Mouse (Mus musculus): ENCODE results near the gene Zfp524. TPM values are rescaled to one million over a fixed set of nuclear protein-coding genes. Genes with fewer than 3 reads are reported as not detected.
"Not testable (repeated sequence)": the region's sequence is repeated elsewhere in the genome, so short reads cannot be mapped to it uniquely, and the experiment has no call there.

Gene Zfp524
- total RNA-seq (2021), result 10 to 100 TPM; 10.2 to 11.5 TPM
- long read RNA-seq, experiment 1, partial matches to known transcripts, result 0 of 5 reads
- long read RNA-seq, experiment 1, other reads (novel, unspliced or antisense), result 1 of 5 reads
- long read RNA-seq, experiment 2, transcript Zfp524-201 (2 exons, 1,142 nt), result major isoform, 7 of 10 reads
- long read RNA-seq, experiment 2, partial matches to known transcripts, result 3 of 10 reads
- long read RNA-seq, experiment 2, other reads (novel, unspliced or antisense), result 0 of 10 reads

DNA sequence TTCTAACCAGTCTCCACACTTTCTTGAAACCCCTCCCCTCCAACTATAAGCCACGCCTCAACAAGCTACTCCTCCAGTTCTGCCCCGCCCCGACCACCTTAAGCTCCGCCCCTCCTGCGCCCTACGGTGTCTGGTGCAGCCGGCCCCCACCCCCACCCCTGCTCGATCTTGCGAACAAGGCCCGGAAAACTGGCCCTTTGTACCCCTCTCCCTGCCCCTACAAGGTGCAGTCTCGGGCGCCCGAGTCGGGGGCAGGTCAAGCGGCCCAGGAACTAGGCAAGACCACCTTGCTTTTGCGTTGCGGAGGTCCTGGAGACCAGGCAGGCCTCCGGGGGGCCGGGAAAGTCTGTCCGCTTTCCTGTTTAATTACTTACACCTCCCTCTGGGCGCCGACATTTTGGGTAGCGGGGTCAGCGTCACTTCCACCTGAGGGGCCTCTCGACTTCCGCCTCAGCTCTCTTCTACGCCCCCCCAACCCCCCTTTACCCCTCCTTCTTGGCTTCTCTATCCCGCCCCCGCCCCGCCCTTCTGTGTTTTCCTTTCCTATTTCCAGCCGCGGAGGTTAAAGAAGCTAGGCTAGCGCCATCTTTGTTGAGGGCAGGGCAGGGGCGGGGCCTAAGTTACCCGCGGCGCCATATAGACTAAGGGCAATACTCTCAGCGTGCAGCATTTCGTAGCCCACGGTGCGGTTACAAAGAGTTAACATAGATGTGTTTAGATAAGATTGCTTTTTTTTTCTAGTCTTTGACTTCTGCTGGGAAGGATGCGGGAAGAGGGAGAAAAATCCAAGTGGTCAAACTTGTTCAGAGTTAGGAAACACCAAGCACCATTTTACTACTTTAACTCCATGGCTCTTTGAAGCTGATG, at the start of gene Zfp524, which contains the start of gene Fiz1:
Zfp524 (plus strand) TSS at position 165 of the 867 bp plus-strand sequence.
Fiz1 (minus strand) TSS at position 447 of the 867 bp plus-strand sequence.
- DNase-seq (ENCODE audit: low spot score in 2 of 2), result peak; percentile 96

DNA sequence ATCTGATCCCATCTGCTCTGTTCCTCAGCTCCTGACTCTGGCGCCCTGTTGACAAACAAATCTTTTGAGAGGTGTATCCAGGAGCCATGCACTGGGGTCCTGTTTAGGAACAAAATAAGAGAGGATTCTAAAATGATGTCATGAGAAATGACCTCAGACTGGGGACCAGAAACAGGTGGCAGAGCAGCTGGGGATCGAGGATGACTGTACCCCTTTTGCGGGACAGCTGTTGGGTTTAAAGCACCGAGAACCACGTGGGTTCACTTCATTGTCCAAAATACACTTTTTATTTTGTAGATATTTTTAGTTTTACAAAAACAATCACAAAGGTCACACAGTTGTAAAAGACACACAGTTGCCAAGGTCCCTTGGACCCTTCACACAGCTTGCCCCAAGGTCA, 49.2 kb upstream of the Zfp524 start:
- no peak for DNase-seq (ENCODE audit: low spot score in 2 of 2)

DNA sequence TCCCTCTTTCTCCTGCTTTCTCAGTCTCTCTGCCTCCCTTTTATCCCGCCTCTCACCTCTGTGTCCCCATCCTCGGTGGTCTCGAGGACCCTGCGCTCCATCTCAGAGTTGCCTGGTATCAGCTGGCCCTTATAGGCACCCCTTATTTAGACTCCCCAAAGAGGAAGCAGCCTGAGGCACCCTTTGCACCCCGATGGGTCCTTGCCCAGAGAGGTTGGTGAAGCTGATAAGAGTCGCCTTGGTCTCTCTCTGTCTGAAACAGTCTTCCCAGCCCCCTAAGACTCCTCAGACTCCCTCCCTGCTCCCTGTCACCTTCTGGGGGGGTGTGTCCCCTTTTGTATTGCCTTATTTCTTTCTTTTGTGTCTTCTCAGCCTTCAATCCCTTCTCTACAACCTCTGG, 43.1 kb upstream of the Zfp524 start, which contains the start of gene Sbk3:
Sbk3 (minus strand) TSS at position 101 of the 400 bp plus-strand sequence.
- DNase-seq (ENCODE audit: low spot score in 2 of 2), result no peak

DNA sequence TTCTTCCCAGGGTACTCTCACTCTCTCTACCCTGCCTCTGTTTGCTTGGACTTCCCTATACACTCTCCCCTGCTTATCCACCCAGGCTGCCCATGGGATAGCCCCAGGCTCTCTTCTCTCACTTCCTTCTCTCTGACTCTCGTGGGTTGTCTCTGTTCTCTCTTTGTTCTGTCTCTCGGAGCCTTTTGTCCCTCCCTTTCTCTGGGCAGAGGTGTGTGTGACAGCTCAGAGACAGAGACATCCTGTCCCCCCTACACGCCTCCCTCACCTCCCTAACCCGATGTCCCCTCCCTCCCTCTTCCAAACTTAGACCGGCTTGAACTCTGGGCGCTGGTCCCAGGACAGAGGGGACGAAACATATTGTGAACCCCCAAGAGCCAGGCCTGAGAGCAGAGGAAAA, 42.5 kb upstream of the Zfp524 start:
- no peak for DNase-seq (ENCODE audit: low spot score in 2 of 2)

DNA sequence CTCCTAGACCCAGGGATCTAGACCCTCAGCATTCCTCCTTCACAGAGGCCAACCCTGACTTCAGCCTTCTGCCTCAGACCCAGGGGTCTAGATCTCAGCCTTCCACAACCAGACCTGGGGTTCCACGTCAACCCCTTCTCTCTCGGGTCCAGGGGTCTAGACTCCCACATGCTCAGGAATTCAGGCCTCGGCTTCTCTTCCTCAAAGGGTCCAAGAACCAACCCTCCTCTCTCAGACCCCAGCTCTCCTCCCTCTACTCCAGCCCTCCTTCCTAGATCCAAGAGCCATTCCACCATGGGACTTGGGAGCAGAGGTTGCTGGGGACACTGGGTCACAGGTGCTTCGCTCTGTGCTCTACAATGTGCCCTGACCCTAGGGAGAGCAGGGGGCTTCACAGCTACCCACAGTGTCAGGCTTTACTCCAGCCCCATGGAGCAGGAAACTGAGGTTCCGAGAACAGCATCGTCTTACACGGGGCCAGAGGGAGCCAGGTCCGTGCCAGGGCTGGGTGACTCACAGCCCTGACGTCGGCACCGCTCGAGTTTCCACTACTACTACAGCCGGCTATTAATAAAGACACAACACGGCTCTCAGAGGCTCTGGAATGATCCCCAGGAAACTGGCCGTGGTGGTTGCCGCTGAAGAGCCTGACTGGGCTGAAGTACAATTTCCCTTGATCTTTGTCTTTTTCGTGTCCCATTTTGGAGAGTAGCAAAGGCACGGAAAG, 41.7 kb upstream of the Zfp524 start:
- DNase-seq (ENCODE audit: low spot score in 2 of 2), result peak; percentile 59

- no peak for DNase-seq (ENCODE audit: low spot score in 2 of 2)
Measured at GRCm38 (mm10) chr7:4975455-4975854, 38.8 kb upstream of the Zfp524 start.

- DNase-seq (ENCODE audit: low spot score in 2 of 2), result no peak
Measured at GRCm38 (mm10) chr7:4976832-4977231, 37.4 kb upstream of the Zfp524 start.

- DNase-seq (ENCODE audit: low spot score in 2 of 2), result no peak
Measured at GRCm38 (mm10) chr7:4988250-4988649, 26.0 kb upstream of the Zfp524 start.

- no peak for DNase-seq (ENCODE audit: low spot score in 2 of 2)
Measured at GRCm38 (mm10) chr7:4993347-4993998, 20.7 kb upstream of the Zfp524 start.

DNA sequence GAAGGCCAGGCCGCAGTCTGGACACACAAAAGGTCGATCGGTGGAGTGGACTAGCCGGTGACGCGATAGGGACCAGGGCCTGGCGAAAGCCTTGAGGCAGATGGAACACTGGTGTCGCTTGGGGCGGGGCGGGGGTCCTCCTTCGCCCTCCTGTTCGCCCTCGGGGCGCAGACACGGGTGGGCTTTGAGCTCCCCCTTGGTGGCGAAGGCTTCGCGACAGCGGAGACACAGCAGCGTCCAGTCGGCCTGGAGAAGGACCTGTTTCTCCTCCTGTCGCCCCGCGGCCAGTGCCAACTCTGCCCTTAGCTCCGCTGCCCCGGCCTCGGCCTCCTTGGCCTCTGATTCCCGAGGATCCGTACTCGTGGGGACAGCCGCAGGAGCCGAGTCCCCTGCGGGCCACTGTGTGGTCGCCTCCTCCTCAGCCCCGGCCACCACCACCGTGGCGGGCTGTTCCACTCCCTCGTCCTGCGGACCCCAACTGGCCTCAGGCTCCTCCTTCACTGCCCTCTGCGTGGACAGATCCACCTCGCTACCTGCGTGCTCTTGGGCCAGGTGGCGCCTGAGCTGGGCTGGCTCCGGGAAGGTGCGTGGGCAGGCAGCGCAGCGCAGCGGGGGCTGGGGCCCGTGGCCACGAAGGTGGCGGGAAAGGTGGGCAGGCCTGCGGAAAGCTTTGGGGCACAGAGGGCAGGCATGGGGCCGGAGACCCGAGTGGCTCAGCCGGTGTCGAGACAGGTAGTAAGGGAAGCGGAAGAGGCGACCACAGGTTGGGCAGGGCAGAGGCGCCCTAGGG, 20.0 kb upstream of the Zfp524 start:
- DNase-seq (ENCODE audit: low spot score in 2 of 2), result no peak

GRCm38 (mm10) chr7:4995268-4996002, 18.8 kb upstream of the Zfp524 start:
- DNase-seq (ENCODE audit: low spot score in 2 of 2), result no peak

DNA sequence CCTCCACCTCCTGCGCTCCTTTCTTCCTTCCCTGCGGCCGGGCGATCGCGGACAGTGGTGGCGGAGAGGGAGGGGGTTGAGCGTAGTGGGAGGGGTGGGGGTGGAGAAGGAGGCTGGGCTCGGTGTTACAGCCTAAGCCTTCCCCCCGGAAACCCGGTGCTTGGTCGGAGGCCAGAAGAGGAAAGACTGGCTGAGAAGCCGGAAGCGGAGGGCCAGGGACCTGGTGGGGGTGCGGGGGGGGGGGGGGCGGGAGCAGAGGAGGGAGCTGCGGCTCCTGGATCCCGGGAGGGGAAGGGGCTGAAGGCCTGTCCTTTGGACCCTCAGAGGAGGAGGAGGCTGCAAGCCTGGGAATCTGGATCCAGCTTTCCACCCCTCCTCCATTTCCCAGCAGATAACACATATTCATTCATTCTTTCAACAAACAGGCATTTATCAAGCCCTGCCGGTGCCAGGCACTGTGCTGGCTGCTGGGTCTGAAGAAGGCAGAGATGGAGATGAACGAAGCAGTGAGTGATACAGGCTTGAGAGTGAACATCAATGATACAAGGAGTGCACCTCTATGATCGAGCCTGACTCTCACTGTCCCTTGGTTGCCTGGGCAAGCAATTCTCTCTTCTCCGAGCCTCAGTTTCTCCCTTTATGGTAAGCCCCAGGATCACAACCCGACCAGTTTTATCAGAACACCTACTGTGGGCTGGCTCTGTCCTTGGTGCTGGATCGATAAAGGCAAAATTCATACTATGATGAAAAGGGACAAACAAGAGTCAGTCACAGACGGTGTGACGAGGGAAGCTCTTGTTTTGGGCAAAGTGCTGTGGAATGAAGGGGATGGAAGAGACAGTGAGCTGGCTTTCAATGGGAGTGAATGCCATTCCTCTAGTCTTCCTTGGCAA, 18.0 kb upstream of the Zfp524 start, which contains the start of gene Zfp579:
Zfp579 (minus strand) TSS at position 156 of the 893 bp plus-strand sequence.
- peak; percentile 86 to 90 for DNase-seq (ENCODE audit: low spot score in 2 of 2)

DNA sequence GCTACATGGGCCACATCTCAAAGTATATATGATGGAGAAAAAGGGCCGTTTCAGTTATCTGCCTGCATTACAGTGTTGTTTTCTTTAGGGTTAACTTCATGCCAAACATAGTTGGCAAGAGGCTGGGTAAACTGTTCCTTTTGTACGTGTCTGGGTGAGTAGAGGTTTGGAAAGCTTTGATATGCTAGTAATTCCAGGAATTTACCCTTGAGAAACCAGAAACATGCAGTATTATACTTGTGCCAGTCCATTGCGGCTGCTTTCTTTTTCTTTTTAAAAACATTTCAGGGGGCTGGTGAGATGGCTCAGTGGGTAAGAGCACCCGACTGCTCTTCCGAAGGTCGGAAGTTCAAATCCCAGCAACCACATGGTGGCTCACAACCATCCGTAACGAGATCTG, 17.3 kb upstream of the Zfp524 start:
- DNase-seq (ENCODE audit: low spot score in 2 of 2), result no peak

- no peak for DNase-seq (ENCODE audit: low spot score in 2 of 2)
Measured at GRCm38 (mm10) chr7:4999876-5000275, 14.3 kb upstream of the Zfp524 start.

DNA sequence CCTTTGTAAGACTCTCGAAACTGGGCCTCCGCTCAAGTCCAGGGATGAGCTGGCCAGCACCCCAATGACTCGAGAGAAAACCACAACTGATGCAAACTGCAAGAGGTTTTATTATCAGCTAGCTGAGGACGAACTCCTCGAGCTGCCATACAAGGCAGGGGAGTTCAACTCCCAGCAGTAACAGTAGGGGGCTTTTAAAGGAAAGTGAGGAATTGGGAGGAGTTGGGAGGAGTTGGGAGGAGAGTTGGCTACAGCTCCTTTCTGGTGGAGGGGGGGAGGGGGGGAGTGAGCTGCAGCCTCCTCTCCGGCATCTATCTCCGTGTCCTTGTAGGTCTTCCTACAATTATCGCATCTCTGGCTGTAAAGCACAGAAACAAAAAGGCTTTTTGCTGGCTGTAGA, 11.3 kb upstream of the Zfp524 start:
- DNase-seq (ENCODE audit: low spot score in 2 of 2), result not testable (repeated sequence)

- DNase-seq (ENCODE audit: low spot score in 2 of 2), result no peak
Measured at GRCm38 (mm10) chr7:5008229-5008628, 6.0 kb upstream of the Zfp524 start.

DNA sequence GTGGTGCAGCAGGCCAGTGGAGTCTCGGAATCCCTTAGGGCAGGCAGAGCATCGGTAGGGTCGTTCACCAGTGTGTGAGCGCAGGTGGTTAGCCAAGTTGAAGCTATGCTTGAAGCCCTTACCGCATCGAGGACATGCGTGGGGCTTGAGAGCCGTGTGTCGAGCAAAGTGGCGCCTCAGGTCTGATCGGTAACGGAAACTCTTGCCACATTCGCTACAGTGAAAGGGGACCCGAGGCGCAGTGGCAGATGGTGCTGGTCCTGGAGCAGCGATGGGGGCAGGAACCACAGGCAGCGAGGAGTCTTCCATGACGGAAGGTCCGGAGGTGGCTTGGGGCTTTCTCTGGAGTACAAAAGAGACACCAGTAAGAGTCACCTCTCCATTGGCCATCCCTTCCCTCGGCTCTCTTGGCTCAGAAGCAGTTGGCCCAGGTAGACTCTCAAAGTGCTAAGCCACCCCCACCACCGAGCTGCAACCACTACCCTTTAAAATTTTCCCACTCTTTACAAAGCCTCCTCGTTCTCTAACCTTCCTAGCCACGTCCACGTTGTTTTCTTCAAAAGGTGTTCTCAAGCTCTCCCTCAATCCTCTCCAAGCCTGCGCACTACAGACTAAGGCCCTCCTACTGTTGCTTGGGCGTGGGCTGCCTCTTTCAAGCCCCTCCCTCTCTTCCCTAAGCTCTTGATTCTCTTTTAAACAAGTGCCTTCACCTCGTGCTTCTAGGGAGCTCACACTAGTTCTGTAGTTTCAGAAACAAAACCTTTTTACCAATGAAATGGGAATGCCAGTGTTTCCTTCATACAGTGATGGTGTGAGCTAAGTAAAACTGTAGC, 1.3 kb upstream of the Zfp524 start:
- no peak for DNase-seq (ENCODE audit: low spot score in 2 of 2)

All from adrenal gland, adult 18-20 months (tissue).